Mouse (Mus musculus): ENCODE measurements around the gene Tns4. TPM values are rescaled to one million over a fixed set of nuclear protein-coding genes. Genes with fewer than 3 reads are reported as not detected.

Gene Tns4
- total RNA-seq, 2 experiments from 2014 or later: 0.15 TPM; not detected in 1

GRCm38 (mm10) chr11:99096417-99096816 is 7.3 kb upstream of the Tns4 start:
- DNase-seq: no peak
- intact Hi-C loops (cut with DNase I): no loop called here

GRCm38 (mm10) chr11:99095759-99096158 is 6.7 kb upstream of the Tns4 start:
- intact Hi-C loops (cut with DNase I): no loop called here
- no peak for DNase-seq

GRCm38 (mm10) chr11:99094911-99095676 is 6.0 kb upstream of the Tns4 start:
- DNase-seq: no peak
- intact Hi-C loops (cut with DNase I): no loop called here

DNA sequence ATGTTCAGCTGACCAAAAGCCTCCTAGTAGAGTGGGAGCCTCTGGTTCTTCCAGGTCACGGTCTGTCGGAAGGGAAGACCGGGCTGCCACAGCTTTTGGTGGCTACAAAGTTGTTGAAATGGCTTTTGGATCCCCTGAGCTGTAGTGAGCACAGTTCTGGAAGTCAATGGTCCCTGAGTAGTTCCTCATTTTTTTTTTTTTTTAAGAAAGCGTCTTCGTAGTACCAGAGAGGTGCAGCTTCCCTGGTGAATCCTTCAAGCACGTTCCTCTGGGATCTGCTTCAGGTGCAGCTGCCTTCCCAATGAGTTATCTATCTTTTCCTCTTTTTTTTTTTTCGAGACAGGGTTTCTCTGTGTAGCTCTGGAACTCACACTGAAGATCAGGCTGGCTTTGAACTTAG is 4.6 kb upstream of the Tns4 start:
- intact Hi-C loops (cut with DNase I): no loop called here
- no peak for DNase-seq

DNA sequence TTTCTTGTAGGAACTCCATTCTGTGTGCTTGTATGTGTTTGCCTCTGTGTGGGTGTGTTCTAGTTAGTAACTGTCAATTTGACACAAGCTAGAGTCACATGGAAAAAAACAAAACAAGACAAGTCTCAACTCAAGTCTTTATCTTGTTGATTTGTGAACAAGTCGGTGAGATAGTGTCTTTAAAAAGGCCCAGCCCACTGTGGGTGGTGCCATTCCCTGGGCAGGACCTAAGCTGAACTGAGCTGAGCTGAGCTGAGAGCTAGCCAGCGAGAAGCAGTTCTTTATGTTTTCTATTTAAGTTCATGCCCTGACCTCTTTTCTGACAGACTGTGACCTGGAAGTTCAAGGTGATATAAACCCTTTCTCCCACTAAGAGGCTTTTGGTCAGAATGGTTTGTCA is 2.6 kb upstream of the Tns4 start:
- intact Hi-C loops (cut with DNase I): no loop called here
- no peak for DNase-seq

- no peak for DNase-seq
- intact Hi-C loops (cut with DNase I): no loop called here
These were observed 1.3 kb upstream of the Tns4 start for GRCm38 (mm10) chr11:99090391-99090790.

DNA sequence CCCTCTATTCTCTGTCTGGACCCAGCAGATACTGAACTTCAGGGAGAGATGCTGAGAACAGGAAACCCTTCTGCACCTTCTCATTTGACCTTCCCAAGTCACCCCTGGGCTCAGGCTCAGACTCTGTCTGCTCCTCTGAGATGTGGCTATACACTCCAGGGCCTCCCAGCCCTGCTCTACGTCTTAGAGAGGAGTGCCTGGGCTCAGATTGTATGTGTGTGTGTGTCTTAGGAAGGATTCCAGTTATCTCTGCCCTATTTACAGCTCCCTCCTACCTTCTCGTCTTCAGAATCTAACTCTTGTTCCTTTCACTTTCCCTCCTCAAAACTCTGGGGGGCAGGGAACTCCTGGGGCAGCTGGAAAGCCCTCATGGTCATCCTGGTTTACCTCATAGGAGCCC is 620 bp downstream of the Tns4 start:
- intact Hi-C loops (cut with DNase I): no loop called here

GRCm38 (mm10) chr11:99084366-99084765 is 4.7 kb downstream of the Tns4 start:
- intact Hi-C loops (cut with DNase I): no loop called here

More for the DNA sequence above, 620 bp downstream of the Tns4 start:
- no peak for DNase-seq

GRCm38 (mm10) chr11:99083516-99083915 is 5.6 kb downstream of the Tns4 start:
- intact Hi-C loops (cut with DNase I): no loop called here
- no peak for DNase-seq

More at GRCm38 (mm10) chr11:99084366-99084765, 4.7 kb downstream of the Tns4 start:
- no peak for DNase-seq

DNA sequence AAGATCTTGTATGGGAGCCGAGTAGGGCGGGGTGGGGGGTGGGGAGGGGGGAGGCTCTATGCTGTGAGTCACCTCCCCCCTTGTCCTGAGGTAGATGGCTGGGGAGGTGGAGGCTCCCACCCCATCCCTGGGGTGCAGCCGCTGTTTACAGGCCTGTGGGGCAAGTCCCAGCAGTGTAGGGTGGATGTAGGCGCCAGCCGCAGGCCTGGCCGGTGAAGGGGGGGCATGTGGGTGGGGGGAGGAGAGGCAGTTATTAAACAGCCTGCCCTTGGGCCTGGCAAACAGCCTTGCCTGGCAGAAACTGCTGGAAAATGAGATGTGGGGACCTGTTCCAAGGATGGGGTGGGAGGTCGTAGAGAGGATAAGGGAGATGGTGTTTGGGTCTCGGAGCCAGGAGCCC is 7.0 kb downstream of the Tns4 start:
- DNase-seq: no peak
- intact Hi-C loops (cut with DNase I): no loop called here

- intact Hi-C loops (cut with DNase I): no loop called here
- DNase-seq: no peak
These were observed 7.5 kb downstream of the Tns4 start for GRCm38 (mm10) chr11:99081566-99081965.

GRCm38 (mm10) chr11:99080902-99081543 is 8.1 kb downstream of the Tns4 start:
- intact Hi-C loops (cut with DNase I): no loop called here
- DNase-seq: no peak

DNA sequence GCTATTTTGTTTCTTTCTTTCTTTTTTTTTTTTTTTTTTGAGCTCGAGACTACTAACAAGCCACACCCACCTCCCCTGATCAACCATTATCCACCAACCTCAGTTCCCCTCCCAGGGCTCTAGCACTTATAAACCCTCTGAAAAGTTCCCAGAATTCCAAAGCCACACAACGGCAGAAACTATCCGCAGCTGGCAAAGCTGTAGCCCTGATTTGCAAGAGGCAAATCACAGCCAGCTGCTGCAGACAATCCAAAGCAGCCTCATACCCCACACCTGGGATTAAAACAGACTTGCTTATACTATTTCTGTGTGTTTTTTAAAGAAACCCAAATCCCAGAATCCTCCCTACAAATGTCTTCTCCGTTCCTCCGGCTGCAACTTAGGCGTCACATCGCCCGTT is 11.2 kb downstream of the Tns4 start:
- intact Hi-C loops (cut with DNase I): no loop called here
- DNase-seq: no peak

DNA sequence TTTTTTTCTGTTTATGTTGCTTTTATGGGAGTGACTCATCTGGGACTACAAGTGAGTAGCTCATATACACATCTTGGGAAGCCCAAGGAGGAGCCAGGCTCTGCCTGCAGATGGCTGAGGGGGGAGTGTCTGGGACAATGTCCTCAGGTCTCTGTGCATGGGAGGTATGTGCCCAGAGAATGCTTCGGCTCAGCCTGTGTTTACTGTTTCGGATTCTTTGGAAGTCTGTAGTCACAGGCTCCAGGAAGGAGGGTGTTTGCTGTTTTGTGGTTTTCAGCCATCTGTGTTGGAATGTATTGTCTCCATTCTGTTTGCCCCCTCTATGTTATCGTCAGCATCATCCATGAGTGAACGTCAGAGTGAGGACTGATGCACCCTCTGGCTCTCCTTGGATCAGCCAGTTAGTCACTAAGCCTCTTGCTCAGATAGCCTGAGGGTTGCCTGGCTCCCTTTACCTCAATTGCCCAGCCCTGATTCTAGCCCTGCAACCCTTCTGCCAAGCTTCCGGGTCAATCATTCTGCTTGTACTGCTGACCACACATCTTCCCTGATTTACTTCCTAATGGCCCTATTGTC is 12.3 kb downstream of the Tns4 start:
- intact Hi-C loops (cut with DNase I): no loop called here
- DNase-seq: no peak

DNA sequence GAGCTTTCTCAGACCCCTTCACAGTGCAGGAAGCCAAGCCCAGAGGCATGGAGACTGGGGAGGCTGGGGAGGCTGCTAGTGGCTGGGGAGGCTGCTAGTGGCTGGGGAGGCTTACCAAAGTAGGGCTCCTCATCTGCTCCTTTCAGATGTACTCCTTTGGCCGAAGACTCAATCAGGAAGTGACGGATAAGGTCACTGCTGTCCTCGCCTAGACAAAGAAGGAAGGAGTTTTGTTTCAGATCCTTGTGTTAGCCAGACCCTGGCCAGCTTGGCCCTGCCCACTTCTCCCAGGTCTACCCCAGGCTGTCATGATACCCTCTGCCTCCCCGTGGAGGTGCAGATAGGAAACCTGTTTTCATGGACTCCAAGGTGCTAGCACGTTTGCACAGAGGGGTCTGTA is 15.3 kb downstream of the Tns4 start:
- DNase-seq: no peak
- intact Hi-C loops (cut with DNase I): no loop called here

GRCm38 (mm10) chr11:99071866-99072265 is 17.2 kb downstream of the Tns4 start:
- intact Hi-C loops (cut with DNase I): no loop called here

GRCm38 (mm10) chr11:99068455-99068854 is 20.7 kb downstream of the Tns4 start:
- no peak for DNase-seq
- intact Hi-C loops (cut with DNase I): loop anchor here (5.0 kb wide), 1 partner anchor 84 kb away; no protein-coding TSS in a partner anchor

More at GRCm38 (mm10) chr11:99071866-99072265, 17.2 kb downstream of the Tns4 start:
- no peak for DNase-seq

DNA sequence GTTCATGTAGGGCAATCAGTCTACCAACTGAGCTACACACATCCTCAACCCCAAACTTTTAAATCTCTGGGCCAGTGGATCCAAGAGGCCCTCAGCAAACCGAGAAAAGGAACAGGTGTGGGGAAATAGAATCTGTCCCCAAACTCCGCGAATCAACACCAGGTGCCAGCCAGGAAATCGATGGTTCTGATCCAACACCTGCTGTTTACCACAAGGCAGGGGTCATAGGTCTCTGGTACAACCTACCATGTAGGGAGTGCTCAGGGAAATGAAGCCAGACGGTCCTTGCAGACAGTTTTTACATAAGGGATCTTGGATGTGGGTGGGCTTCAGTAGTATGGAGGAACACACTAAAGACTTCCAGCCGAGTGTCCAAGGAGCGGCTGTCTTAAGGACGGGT is 21.5 kb downstream of the Tns4 start:
- DNase-seq: no peak
- intact Hi-C loops (cut with DNase I): loop anchor here (2.0 to 5.0 kb wide), 2 partner anchors 53 to 85 kb away; no protein-coding TSS in a partner anchor

GRCm38 (mm10) chr11:99065979-99066378 is 23.1 kb downstream of the Tns4 start:
- intact Hi-C loops (cut with DNase I): loop anchor here (1.0 to 5.0 kb wide), 3 partner anchors 26 to 86 kb away; no protein-coding TSS in a partner anchor

DNA sequence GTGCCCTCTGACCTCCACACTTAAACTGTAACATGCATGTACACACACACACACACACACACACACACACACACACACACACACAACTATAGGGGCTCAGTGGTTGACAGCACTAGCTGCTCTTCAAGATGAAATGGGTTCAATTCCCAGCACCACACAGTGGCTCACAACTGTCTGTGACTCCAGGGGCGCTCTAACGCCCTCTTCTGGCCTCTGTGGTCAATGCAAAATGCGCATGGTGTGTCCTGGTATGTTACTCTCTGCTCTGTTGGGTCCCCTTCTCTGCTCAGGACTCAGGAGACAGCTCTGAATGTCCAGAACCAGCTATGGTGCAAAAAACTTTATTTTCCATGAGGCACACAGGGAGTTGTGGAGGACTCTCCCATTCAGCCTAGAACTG is 23.8 kb downstream of the Tns4 start:
- intact Hi-C loops (cut with DNase I): loop anchor here (1.0 to 5.0 kb wide), 2 partner anchors 25 to 87 kb away; no protein-coding TSS in a partner anchor

More at GRCm38 (mm10) chr11:99065979-99066378, 23.1 kb downstream of the Tns4 start:
- peak; percentile 79 to 90 for DNase-seq

More for the DNA sequence above, 23.8 kb downstream of the Tns4 start:
- peak in 1 of 2 experiments; percentile 28 for DNase-seq
